8 mouse cellular contexts compared by ENCODE assay signal in genomic region chr10:125965968-125966480, GRCm38 (mm10). TPM values are rescaled to one million over a fixed set of nuclear protein-coding genes. Genes with fewer than 3 reads are reported as not detected.
DNase-seq lines count a peak whose midpoint lies in the region; ATAC-seq lines count a peak whose summit lies in the region.

TSS of gene Lrig3 (plus strand) at chr10:125966168.

- H3K9me3 ChIP-seq in hindbrain, embryonic 13.5 days, result no peaks in the 10 kb centered on the region

- H3K4me1 ChIP-seq in hindbrain, embryonic 13.5 days (replicated peaks), result peaks cover 39% of the 10 kb centered on the region

- peak within 1 kb of the TSS; percentile 76 for H3K27ac ChIP-seq in hindbrain, embryonic 13.5 days

- no peaks in the 10 kb centered on the region for H3K27me3 ChIP-seq in hindbrain, embryonic 13.5 days

- peak; percentile 84 for ATAC-seq in hindbrain, embryonic 13.5 days (ENCODE audit: low FRiP score)

- H3K4me3 ChIP-seq in hindbrain, embryonic 13.5 days, result peak within 1 kb of the TSS; percentile 75

- peak; percentile 86 to 95 for DNase-seq in adrenal gland, adult (ENCODE audit: inconsistent age in 2 of 2, low spot score in 1 of 2)
- peak; percentile 60 to 67 for DNase-seq in cerebellum, postnatal 36 days
- peak; percentile 86 for DNase-seq in gastrocnemius, adult 18-20 months (ENCODE audit: low spot score)
- DNase-seq in layer of hippocampus, postnatal 36 days, result peak; percentile 76 to 79
- peak; percentile 89 for DNase-seq in lung, postnatal 10 days
- DNase-seq in retina, embryonic 14.5 days (ENCODE audit: low spot score), result peak; percentile 81
- DNase-seq in urinary bladder, postnatal 14 days (ENCODE audit: low spot score), result peak; percentile 85

- H3K4me2 ChIP-seq in hindbrain, embryonic 13.5 days, result peak within 1 kb of the TSS; percentile 96

- no peaks in the 10 kb centered on the region for H3K36me3 ChIP-seq in hindbrain, embryonic 13.5 days

- WGBS in hindbrain, embryonic 13.5 days, result under 1% methylated on average over 61 of the region's 62 CpGs

- peak within 1 kb of the TSS; percentile 83 for H3K9ac ChIP-seq in hindbrain, embryonic 13.5 days

RNA-seq across cellular contexts. Expression of gene Lrig3, which starts in this region (rescaled TPM):
- 1 to 10 TPM; 2.8 to 3.2 TPM for total RNA-seq in gastrocnemius, adult 18-20 months (2021)
- polyA plus RNA-seq in hindbrain, embryonic 13.5 days (2015; fragmentation: Nextera tagmentation; extraction: Ambion mirVana), result 5.0 and 5.5 TPM in 2 replicates
- 1 to 10 TPM; 4.0 to 5.0 TPM for total RNA-seq in layer of hippocampus, postnatal 36 days (2021)

Comparison
In these comparisons a context has a peak if more than half of its experiments do, and no peak if none do; other contexts are left out.
1. Peak in every context shown above with its lines: DNase-seq, ATAC-seq, H3K4me3 ChIP-seq and H3K27ac ChIP-seq.